Mouse (Mus musculus): ENCODE measurements around the gene 4933434E20Rik.

Gene 4933434E20Rik

GRCm38 (mm10) chr3:90051441-90052350, at the start of gene 4933434E20Rik:
TSS of gene 4933434E20Rik (plus strand) at chr3:90051636.
- peak; percentile 84 for DNase-seq (ENCODE audit: low spot score)

- no peak for DNase-seq (ENCODE audit: low spot score)
These were observed 47.2 kb upstream of the 4933434E20Rik start for GRCm38 (mm10) chr3:90004091-90004796.

GRCm38 (mm10) chr3:90010291-90010690, 41.1 kb upstream of the 4933434E20Rik start:
- no peak for DNase-seq (ENCODE audit: low spot score)

- DNase-seq (ENCODE audit: low spot score): no peak
These were observed 34.8 kb upstream of the 4933434E20Rik start for GRCm38 (mm10) chr3:90016626-90017025.

- DNase-seq (ENCODE audit: low spot score): no peak
These were observed 16.8 kb upstream of the 4933434E20Rik start for GRCm38 (mm10) chr3:90034653-90035052.

- DNase-seq (ENCODE audit: low spot score): no peak
These were observed 15.2 kb upstream of the 4933434E20Rik start for GRCm38 (mm10) chr3:90036263-90036662.

- DNase-seq (ENCODE audit: low spot score): no peak
These were observed 1.7 kb upstream of the 4933434E20Rik start for GRCm38 (mm10) chr3:90049691-90050090.

GRCm38 (mm10) chr3:90052351-90053241, 1.2 kb downstream of the 4933434E20Rik start, which contains the start of gene Ubap2l:
TSS of gene Ubap2l (minus strand) at chr3:90052628.
- peak; percentile 96 for DNase-seq (ENCODE audit: low spot score)

GRCm38 (mm10) chr3:90061549-90061948, 10.1 kb downstream of the 4933434E20Rik start:
- no peak for DNase-seq (ENCODE audit: low spot score)

- no peak for DNase-seq (ENCODE audit: low spot score)
These were observed 11.1 kb downstream of the 4933434E20Rik start for GRCm38 (mm10) chr3:90062539-90062938.

- DNase-seq (ENCODE audit: low spot score): no peak
These were observed 12.9 kb downstream of the 4933434E20Rik start for GRCm38 (mm10) chr3:90064383-90064782.

GRCm38 (mm10) chr3:90065553-90065952, 14.1 kb downstream of the 4933434E20Rik start:
- DNase-seq (ENCODE audit: low spot score): no peak

- no peak for DNase-seq (ENCODE audit: low spot score)
These were observed 16.4 kb downstream of the 4933434E20Rik start for GRCm38 (mm10) chr3:90067851-90068250.

- no peak for DNase-seq (ENCODE audit: low spot score)
These were observed 18.3 kb downstream of the 4933434E20Rik start for GRCm38 (mm10) chr3:90069688-90070087.

GRCm38 (mm10) chr3:90072294-90072693, 20.9 kb downstream of the 4933434E20Rik start, which contains the start of gene Tpm3:
TSS of gene Tpm3 (plus strand) at chr3:90072649.
- DNase-seq (ENCODE audit: low spot score): no peak

GRCm38 (mm10) chr3:90076921-90077716, 25.7 kb downstream of the 4933434E20Rik start:
- peak; percentile 64 for DNase-seq (ENCODE audit: low spot score)

GRCm38 (mm10) chr3:90078224-90078623, 26.8 kb downstream of the 4933434E20Rik start:
- no peak for DNase-seq (ENCODE audit: low spot score)

- DNase-seq (ENCODE audit: low spot score): peak; percentile 93
These were observed 27.8 kb downstream of the 4933434E20Rik start for GRCm38 (mm10) chr3:90079133-90079762.

GRCm38 (mm10) chr3:90079763-90080497, 28.5 kb downstream of the 4933434E20Rik start:
- peak; percentile 79 for DNase-seq (ENCODE audit: low spot score)

- no peak for DNase-seq (ENCODE audit: low spot score)
These were observed 29.0 kb downstream of the 4933434E20Rik start for GRCm38 (mm10) chr3:90080498-90080863.
